Mouse (Mus musculus) hindbrain, postnatal 0 days (tissue): ENCODE measurements around the gene Slc7a1. TPM values are rescaled to one million over a fixed set of nuclear protein-coding genes. Genes with fewer than 3 reads are reported as not detected.

Experiments
- ATAC-seq: fragments of 200-750 bp; cut with Nextera tagmentation; 2 replicates; pipeline ENCODE4 v1.8.0; 2017; ENCODE audit warnings: mild to moderate bottlenecking, moderate TSS enrichment, moderate library complexity
- DNase-seq: peaks from one replicate; pipeline ENCODE4 v3.0.0-alpha.2; 2015; ENCODE audit warnings: low spot score
- H3K27ac ChIP-seq: fragments of 300-500 bp; sonication (generic); 2 replicates; pipeline ENCODE4 v1.5.1; 2014; ENCODE audit warnings: mild to moderate bottlenecking
- H3K27me3 ChIP-seq: fragments of 300-500 bp; sonication (generic); 2 replicates; pipeline ENCODE4 v1.6.1; 2014; ENCODE audit warnings: low read length, mixed read lengths; ENCODE audit not compliant: insufficient read depth
- H3K36me3 ChIP-seq: fragments of 300-500 bp; sonication (generic); 2 replicates; pipeline ENCODE4 v1.6.1; 2014; ENCODE audit warnings: low read length, mixed read lengths; ENCODE audit not compliant: insufficient read depth
- H3K4me1 ChIP-seq: fragments of 300-500 bp; sonication (generic); 2 replicates; pipeline ENCODE4 v1.6.1; 2014; ENCODE audit warnings: antibody characterized with exemption, low read length, mixed read lengths; ENCODE audit not compliant: insufficient read depth
- H3K4me2 ChIP-seq: fragments of 300-500 bp; sonication (generic); 2 replicates; pipeline ENCODE4 v1.6.1; 2014; ENCODE audit warnings: low read depth, mild to moderate bottlenecking, low read length, moderate library complexity, mixed read lengths
- H3K4me3 ChIP-seq: fragments of 300-500 bp; sonication (generic); 2 replicates; pipeline ENCODE4 v1.5.1; 2014; ENCODE audit warnings: low read length
- H3K9ac ChIP-seq: fragments of 300-500 bp; sonication (generic); replicated peaks from 2 replicates; pipeline ENCODE4 v1.6.1; 2014; ENCODE audit warnings: mild to moderate bottlenecking, low read length, moderate library complexity, mixed read lengths
- H3K9me3 ChIP-seq: fragments of 300-500 bp; sonication (generic); 2 replicates; pipeline ENCODE4 v1.6.1; 2016; ENCODE audit warnings: low read length, mixed read lengths
- CTCF ChIP-seq: IDR thresholded peaks from 2 replicates; pipeline ENCODE4 v1.5.1; 2016; ENCODE audit warnings: antibody characterized with exemption, control low read depth, low read depth
- WGBS: fragments of 180-500 bp; shearing (Covaris S2); extraction: QIAGEN DNeasy Blood & Tissue Kit; methylation state at CpG from one replicate; pipeline ENCODE4 v1.1.7; 2014; 5-methylcytosine and 5-hydroxymethylcytosine counted together
- polyA plus RNA-seq: library from polyadenylated mRNA; unstranded; fragments of >200 nt; fragmentation: Nextera tagmentation; extraction: Ambion mirVana; gene quantifications from 2 replicates; pipeline ENCODE4 v1.2.1, GENCODE M21; 2015
- total RNA-seq: library from RNA; depleted of rRNA; stranded (reverse); fragments of >200 nt; gene quantifications from 2 replicates; pipeline ENCODE4 v1.2.3, GENCODE M21; 2014

Gene Slc7a1
- total and polyA plus RNA-seq, 2 experiments from 2014 or later: 42.3 to 58.5 TPM

- Histone ChIP-seq H3K4me1 (no peaks in the 10 kb centered on the region), H3K36me3 (no peaks in the 10 kb centered on the region), H3K9me3 (no peaks in the 10 kb centered on the region), H3K27ac (no peak overlapping the region), H3K4me3 (no peak overlapping the region), H3K4me2 (no peak overlapping the region), H3K27me3 (no peaks in the 10 kb centered on the region), H3K9ac (no peak overlapping the region)
- WGBS: 95% methylated on average over 7 of the region's 7 CpGs
- TF ChIP-seq CTCF: no peak
- DNase-seq: no peak
- ATAC-seq: no peak
Measured at GRCm38 (mm10) chr5:148362296-148362695, 37.4 kb downstream of the Slc7a1 start.

GRCm38 (mm10) chr5:148361759-148362010 lies 38.0 kb downstream of the Slc7a1 start:
- H3K27ac ChIP-seq: no peak overlapping the region
- H3K36me3 ChIP-seq: no peaks in the 10 kb centered on the region
- no peak for DNase-seq
- H3K9me3 ChIP-seq: no peaks in the 10 kb centered on the region
- H3K4me2 ChIP-seq: no peak overlapping the region
- no peaks in the 10 kb centered on the region for H3K27me3 ChIP-seq
- no peaks in the 10 kb centered on the region for H3K4me1 ChIP-seq
- H3K4me3 ChIP-seq: no peak overlapping the region
- no peak for TF ChIP-seq CTCF
- H3K9ac ChIP-seq: no peak overlapping the region
- 57% methylated on average over 3 of the region's 3 CpGs for WGBS
- ATAC-seq: no peak

- no peak overlapping the region for H3K9ac ChIP-seq
- H3K36me3 ChIP-seq: no peaks in the 10 kb centered on the region
- H3K4me1 ChIP-seq: no peaks in the 10 kb centered on the region
- no peaks in the 10 kb centered on the region for H3K9me3 ChIP-seq
- DNase-seq (no peak), ATAC-seq (no peak)
- TF ChIP-seq CTCF: no peak
- no peak overlapping the region for H3K27ac ChIP-seq
- H3K4me2 ChIP-seq: no peak overlapping the region
- WGBS: 71% methylated on average over 16 of the region's 16 CpGs
- H3K4me3 ChIP-seq: no peak overlapping the region
- H3K27me3 ChIP-seq: no peaks in the 10 kb centered on the region
Measured at GRCm38 (mm10) chr5:148360922-148361758, 38.6 kb downstream of the Slc7a1 start.

- no peak for ATAC-seq
- Histone ChIP-seq H3K9me3 (no peaks in the 10 kb centered on the region), H3K27me3 (no peaks in the 10 kb centered on the region), H3K36me3 (no peaks in the 10 kb centered on the region), H3K4me3 (no peak overlapping the region), H3K27ac (no peak overlapping the region), H3K4me2 (no peak overlapping the region), H3K4me1 (no peaks in the 10 kb centered on the region), H3K9ac (no peak overlapping the region)
- 92% methylated on average over 11 of the region's 11 CpGs for WGBS
- DNase-seq: no peak
- TF ChIP-seq CTCF: no peak
Measured at GRCm38 (mm10) chr5:148359131-148359530, 40.6 kb downstream of the Slc7a1 start.

- H3K4me1 ChIP-seq: no peaks in the 10 kb centered on the region
- H3K36me3 ChIP-seq: no peaks in the 10 kb centered on the region
- H3K4me2 ChIP-seq: no peak overlapping the region
- 92% methylated on average over 6 of the region's 6 CpGs for WGBS
- ATAC-seq (no peak), DNase-seq (no peak)
- H3K9ac ChIP-seq: no peak overlapping the region
- no peak for TF ChIP-seq CTCF
- no peaks in the 10 kb centered on the region for H3K27me3 ChIP-seq
- H3K4me3 ChIP-seq: no peak overlapping the region
- no peaks in the 10 kb centered on the region for H3K9me3 ChIP-seq
- H3K27ac ChIP-seq: no peak overlapping the region
Measured at GRCm38 (mm10) chr5:148357168-148357567, 42.5 kb downstream of the Slc7a1 start.

GRCm38 (mm10) chr5:148355822-148356221 lies 43.9 kb downstream of the Slc7a1 start:
- H3K36me3 ChIP-seq: no peaks in the 10 kb centered on the region
- H3K27me3 ChIP-seq: no peaks in the 10 kb centered on the region
- H3K4me2 ChIP-seq: no peak overlapping the region
- DNase-seq (no peak), ATAC-seq (no peak)
- H3K4me1 ChIP-seq: no peaks in the 10 kb centered on the region
- no peak overlapping the region for H3K27ac ChIP-seq
- TF ChIP-seq CTCF: no peak
- H3K9ac ChIP-seq: no peak overlapping the region
- WGBS: 87% methylated on average over 3 of the region's 3 CpGs
- H3K9me3 ChIP-seq: no peaks in the 10 kb centered on the region
- no peak overlapping the region for H3K4me3 ChIP-seq

GRCm38 (mm10) chr5:148354536-148354935 lies 45.2 kb downstream of the Slc7a1 start:
- no peak for DNase-seq
- TF ChIP-seq CTCF: no peak
- Histone ChIP-seq H3K9me3 (no peaks in the 10 kb centered on the region), H3K27ac (no peak overlapping the region), H3K27me3 (no peaks in the 10 kb centered on the region), H3K4me2 (no peak overlapping the region), H3K36me3 (no peaks in the 10 kb centered on the region), H3K4me3 (no peak overlapping the region), H3K4me1 (no peaks in the 10 kb centered on the region), H3K9ac (no peak overlapping the region)
- no peak for ATAC-seq
- WGBS: 68% methylated on average over 8 of the region's 8 CpGs
